Mouse (Mus musculus) cerebellum, postnatal 25 days (tissue): Measurements from ENCODE around the gene Pde4d.
A peak's percentile ranks its signal among the peaks of the same experiment; 100 is the strongest.

Experiments used
- DNase-seq, 2 experiments: peaks; one replicate each; pipeline ENCODE4 v3.0.0; 2021; ENCODE audit warnings: mixed read lengths in 2 of 2

Gene Pde4d

DNA sequence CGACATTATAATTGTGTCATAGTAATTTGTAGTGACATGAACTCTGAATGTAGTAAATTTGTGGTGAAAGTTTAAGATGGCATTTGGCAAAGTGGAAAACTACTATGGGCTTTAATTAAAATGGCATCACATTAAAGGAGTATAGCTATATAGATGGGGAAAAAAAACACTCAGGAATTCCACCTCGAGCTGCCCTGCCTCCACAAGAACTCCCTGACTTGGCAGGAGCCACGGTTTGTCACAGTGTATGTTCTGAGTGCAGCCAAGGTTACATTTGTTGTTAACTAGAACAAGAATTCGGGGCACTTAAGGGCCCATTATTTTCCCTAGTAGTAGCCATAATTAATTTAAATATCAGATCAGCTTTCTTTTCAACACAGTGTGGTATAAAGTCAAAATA, 805.9 kb downstream of the Pde4d start:
- peak in 1 of 2 experiments; percentile 55 for DNase-seq

GRCm38 (mm10) chr13:109260220-109260795, 810.6 kb downstream of the Pde4d start:
- peak; percentile 61 to 68 for DNase-seq

- no peak for DNase-seq
Measured at GRCm38 (mm10) chr13:109260796-109261516, 811.2 kb downstream of the Pde4d start.

- no peak for DNase-seq
Measured at GRCm38 (mm10) chr13:109261642-109262220, 812.0 kb downstream of the Pde4d start.

GRCm38 (mm10) chr13:109262501-109262900, 812.8 kb downstream of the Pde4d start:
- DNase-seq = no peak

DNA sequence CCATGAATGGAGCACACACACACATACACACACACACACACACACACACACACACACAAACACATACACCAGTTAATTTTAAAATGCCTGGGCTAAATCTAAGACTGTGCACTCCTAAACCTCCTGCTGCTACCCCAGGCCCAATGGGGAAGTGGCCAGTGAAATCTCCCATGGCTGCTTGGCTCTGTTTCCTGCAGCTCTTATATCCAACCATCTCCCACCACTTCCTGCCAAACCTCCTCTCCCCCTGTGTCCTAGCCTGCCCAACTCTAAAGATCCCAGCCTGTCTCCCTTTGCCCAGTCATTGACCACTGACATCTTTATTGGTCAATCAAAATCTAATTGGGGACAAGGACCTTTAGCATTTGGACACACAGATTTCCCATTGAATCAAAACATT, 814.1 kb downstream of the Pde4d start:
- DNase-seq = no peak

- no peak for DNase-seq
Measured at GRCm38 (mm10) chr13:109268253-109268652, 818.5 kb downstream of the Pde4d start.

- no peak for DNase-seq
Measured at GRCm38 (mm10) chr13:109268659-109269322, 819.0 kb downstream of the Pde4d start.

- no peak for DNase-seq
Measured at GRCm38 (mm10) chr13:109274869-109275268, 825.1 kb downstream of the Pde4d start.

DNA sequence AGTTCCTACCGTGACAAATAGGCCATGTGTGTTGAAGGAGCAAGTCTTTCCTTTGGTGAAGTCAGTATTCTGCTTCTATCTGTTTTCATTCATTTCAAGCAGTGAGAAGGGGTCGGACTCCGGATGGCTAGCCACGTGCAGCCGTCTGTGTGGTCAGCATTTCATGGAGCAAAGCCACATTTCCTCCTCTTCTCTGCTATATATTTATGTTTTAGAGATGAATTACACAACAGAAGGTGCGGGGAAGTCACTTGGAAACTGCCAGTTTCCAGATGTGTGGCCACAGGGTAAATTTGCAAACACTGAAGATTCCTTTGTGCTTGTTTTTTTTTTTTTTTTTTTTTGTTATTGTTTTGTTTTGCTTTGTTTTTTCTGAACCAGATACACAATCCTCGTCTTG, 828.0 kb downstream of the Pde4d start:
- peak in 1 of 2 experiments; percentile 21 for DNase-seq

GRCm38 (mm10) chr13:109278504-109278912, 828.8 kb downstream of the Pde4d start:
- DNase-seq = peak in 1 of 2 experiments; percentile 15

- DNase-seq = peak in 1 of 2 experiments; percentile 25
Measured at GRCm38 (mm10) chr13:109279211-109279610, 829.5 kb downstream of the Pde4d start.

DNA sequence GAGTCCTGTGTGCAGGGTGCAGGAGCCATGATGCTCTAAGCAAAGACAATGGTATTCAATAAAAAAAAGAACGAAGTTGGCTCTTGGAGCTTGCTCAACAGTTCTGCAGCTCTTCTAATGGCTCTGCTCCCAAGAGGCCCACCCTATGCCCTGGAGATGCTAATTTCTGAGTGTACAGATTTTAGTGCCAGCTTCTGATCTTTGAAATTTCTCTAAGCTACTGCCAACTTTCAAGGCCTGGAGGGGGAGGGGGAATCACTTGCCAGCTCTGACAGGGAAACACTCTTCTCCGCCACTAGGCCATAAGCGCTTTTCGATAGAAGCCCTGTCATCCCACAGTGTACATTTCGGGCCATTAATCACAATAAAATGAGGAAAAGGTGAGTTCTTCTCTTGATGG, 830.7 kb downstream of the Pde4d start:
- DNase-seq = peak in 1 of 2 experiments; percentile 27

- DNase-seq = no peak
Measured at GRCm38 (mm10) chr13:109287465-109287864, 837.7 kb downstream of the Pde4d start.

- DNase-seq = no peak
Measured at GRCm38 (mm10) chr13:109290922-109291321, 841.2 kb downstream of the Pde4d start.

- no peak for DNase-seq
Measured at GRCm38 (mm10) chr13:109293011-109293410, 843.3 kb downstream of the Pde4d start.

DNA sequence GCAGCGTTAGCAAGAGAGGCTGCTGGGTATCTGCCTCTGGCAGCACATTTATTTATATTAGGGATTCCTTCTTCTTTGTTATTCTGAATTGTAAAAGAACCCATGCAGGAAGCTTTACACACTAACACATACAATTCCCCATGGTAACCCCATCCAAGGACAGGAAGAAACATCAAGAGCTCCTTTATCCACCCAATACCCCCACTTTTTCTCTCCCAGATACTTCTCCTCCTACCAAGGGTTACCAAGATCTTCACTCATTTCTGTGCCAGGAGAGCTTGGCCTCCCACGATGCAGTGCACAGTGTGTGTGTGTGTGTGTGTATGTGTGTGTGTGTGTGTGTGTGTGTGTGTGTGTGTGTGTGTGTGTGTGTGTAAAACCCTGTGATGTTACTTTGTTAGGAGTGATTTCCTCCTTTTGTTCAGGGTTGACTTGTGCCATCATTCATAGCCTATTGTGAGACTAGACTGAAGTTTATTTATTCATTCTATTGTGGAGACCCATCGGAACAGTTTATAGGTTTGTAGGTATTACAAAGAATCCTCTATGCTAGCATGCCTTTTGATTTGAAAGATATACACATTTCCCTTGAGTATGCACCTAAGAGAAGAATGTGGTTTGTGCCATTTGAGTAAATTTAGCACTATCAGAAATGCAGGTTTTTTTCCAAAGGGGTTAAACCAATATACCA, 846.7 kb downstream of the Pde4d start:
- DNase-seq = no peak

- DNase-seq = no peak
Measured at GRCm38 (mm10) chr13:109298852-109299251, 849.1 kb downstream of the Pde4d start.

DNA sequence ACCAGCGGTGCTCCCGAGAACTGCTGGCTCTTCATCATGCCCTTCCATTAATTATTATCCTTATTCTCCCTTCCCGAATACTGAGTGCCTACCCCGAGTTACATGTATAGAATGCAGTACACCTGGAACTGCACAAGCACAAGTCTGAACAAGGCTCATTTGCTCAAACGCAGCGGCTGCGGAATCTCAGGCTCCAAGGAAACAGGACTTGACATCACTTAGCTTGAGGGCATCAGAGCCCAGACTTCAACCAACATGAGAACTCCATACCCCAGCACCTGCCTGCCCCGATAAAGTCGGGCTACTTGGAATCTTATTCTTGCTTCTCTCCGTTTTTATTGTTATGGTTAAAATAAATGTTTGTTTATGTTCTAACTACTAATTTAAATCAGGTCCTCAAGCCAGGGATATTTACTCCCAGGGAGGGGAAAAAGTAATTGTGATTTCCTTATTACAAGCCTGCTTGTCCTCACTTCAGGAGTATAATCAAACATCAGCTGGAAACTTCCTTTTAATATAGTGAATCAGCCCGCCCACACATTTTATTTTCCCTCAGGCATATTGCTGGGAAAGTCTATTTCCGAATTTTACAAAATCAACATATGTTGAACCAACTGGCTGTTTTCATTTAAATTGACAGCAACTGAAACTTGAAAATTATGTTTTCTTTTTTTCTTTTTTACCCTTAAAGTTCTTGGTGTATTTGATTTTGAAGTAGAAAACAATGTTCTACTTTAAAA, 849.9 kb downstream of the Pde4d start:
- no peak for DNase-seq

DNA sequence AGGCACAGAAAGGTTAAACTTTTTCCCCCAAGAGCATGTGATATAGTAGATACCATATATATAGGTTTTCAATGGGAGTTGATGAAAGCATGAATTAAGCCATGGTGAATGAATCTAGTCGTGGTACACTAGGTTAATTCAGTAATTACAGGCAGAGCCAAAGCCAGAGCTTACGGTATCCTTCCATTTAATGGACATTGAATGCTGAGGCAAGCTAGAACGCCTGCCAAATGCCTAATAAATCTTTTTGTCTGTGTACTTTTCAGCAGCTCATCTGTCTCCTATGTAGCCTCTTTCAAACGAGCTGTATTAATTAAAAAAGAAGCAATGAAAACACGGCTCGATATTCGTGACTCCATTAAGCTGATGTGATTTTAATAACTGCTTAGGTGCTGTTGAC, 862.8 kb downstream of the Pde4d start:
- DNase-seq = no peak

GRCm38 (mm10) chr13:109315608-109316007, 865.9 kb downstream of the Pde4d start:
- no peak for DNase-seq

DNA sequence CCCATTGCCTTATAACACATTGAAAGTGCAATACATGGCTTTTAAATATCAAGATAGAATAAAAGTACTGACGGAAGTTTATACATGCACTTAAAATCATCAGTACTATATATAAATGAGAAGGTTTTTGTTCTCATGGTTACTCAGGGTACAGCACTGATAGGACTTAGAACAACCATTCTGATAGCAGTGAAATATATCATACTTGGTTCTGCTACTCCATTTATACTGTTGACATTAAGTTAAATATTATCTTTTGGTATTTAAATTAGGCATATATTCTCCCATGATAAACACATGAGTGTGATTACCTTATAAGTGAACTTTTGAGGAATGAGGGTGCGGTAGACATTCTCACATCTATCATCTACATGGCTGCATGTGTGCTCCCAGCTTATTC, 867.9 kb downstream of the Pde4d start:
- DNase-seq = no peak
